Mouse (Mus musculus) E14TG2a.4 (cell line): ENCODE measurements around the gene Grin3b.

Experiments
- CTCF ChIP-seq: conservative IDR thresholded peaks from 2 replicates; pipeline ENCODE4 v1.5.1; 2014; ENCODE audit warnings: low read length
- NANOG ChIP-seq: IDR thresholded peaks from 2 replicates; pipeline ENCODE4 v1.6.1; 2014; ENCODE audit warnings: borderline replicate concordance, low read length, mixed read lengths
- POU5F1 ChIP-seq: IDR thresholded peaks from 2 replicates; pipeline ENCODE4 v1.6.1; 2014; ENCODE audit warnings: low read length, borderline replicate concordance

DNA sequence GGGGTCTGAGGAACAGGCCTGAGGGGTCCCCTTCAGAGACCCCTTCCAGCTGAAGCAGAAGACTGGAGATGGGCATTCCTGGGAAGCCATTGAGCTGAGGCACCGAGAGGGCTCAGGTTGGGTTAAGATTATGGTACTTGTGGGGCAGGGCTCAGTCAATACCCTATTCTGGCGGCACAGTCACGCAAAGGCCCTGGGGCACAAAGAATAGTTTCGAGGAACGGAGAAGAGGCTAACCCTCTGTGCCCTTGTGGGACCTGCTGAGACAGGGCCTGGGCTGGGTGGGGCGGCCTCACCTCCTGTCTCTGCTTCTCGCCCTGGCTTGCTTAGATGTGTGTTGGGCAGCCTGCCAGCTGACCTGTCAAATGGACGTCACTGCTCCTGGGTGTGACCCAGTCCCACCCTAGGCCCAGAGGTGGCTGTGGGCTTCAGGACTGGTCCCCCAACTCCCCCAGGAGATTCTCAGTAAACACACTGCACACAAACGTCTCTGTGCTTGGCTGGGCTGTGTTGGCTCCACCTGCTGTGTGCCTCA lies 37.3 kb upstream of the Grin3b start:
- TF ChIP-seq CTCF: no peak
- TF ChIP-seq NANOG: no peak
- TF ChIP-seq POU5F1: no peak
